Mouse (Mus musculus) heart, postnatal 0 days (tissue): ENCODE results near the gene Lipc.

Experiments
- CTCF ChIP-seq: IDR thresholded peaks from 2 replicates; pipeline ENCODE4 v1.5.1; 2016; ENCODE audit warnings: antibody characterized with exemption, control low read depth, low read depth
- EP300 ChIP-seq: IDR thresholded peaks from 2 replicates; pipeline ENCODE4 v1.6.1; 2016; ENCODE audit warnings: antibody characterized with exemption, low read depth

GRCm38 (mm10) chr9:70838132-70838911 lies 113.7 kb downstream of the Lipc start:
- no peak for TF ChIP-seq CTCF
- no peak for TF ChIP-seq EP300
